Mouse (Mus musculus) stomach, embryonic 14.5 days (tissue): Measurements from ENCODE around the gene Srd5a1. TPM values are rescaled to one million over a fixed set of nuclear protein-coding genes. Genes with fewer than 3 reads are reported as not detected.
A peak's percentile ranks its signal among the peaks of the same experiment; 100 is the strongest.

Experiments used
- ATAC-seq: fragments of 200-750 bp; cut with Nextera tagmentation; 2 replicates; pipeline ENCODE4 v1.8.0; 2017; ENCODE audit warnings: low read depth, moderate TSS enrichment; ENCODE audit not compliant: insufficient number of reproducible peaks, insufficient read depth, low FRiP score
- H3K27ac ChIP-seq: fragments of 300-500 bp; sonication (generic); 2 replicates; pipeline ENCODE4 v1.5.1; 2014; ENCODE audit warnings: mild to moderate bottlenecking, low read length, moderate library complexity, mixed read lengths
- H3K27me3 ChIP-seq: fragments of 300-500 bp; sonication (generic); 2 replicates; pipeline ENCODE4 v1.6.1; 2014; ENCODE audit warnings: low read length, control low read depth, mixed read lengths; ENCODE audit not compliant: control insufficient read depth, insufficient read depth
- H3K36me3 ChIP-seq: fragments of 300-500 bp; sonication (generic); 2 replicates; pipeline ENCODE4 v1.6.1; 2014; ENCODE audit warnings: mild to moderate bottlenecking, control low read depth, low read length, moderate library complexity, mixed read lengths; ENCODE audit not compliant: control insufficient read depth, insufficient read depth
- H3K4me1 ChIP-seq: fragments of 300-500 bp; sonication (generic); 2 replicates; pipeline ENCODE4 v1.6.1; 2014; ENCODE audit warnings: low read length, control low read depth, mixed read lengths; ENCODE audit not compliant: control insufficient read depth, insufficient read depth
- H3K4me2 ChIP-seq: fragments of 300-500 bp; sonication (generic); replicated peaks from 2 replicates; pipeline ENCODE4 v1.6.1; 2014; ENCODE audit warnings: low read depth, low read length, control low read depth
- H3K4me3 ChIP-seq: fragments of 300-500 bp; sonication (generic); 2 replicates; pipeline ENCODE4 v1.5.1; 2014; ENCODE audit warnings: low read depth, low read length, control low read depth
- H3K9ac ChIP-seq: fragments of 300-500 bp; sonication (generic); replicated peaks from 2 replicates; pipeline ENCODE4 v1.6.1; 2014; ENCODE audit warnings: low read depth, mild to moderate bottlenecking, control low read depth, low read length, moderate library complexity, mixed read lengths
- H3K9me3 ChIP-seq: fragments of 300-500 bp; sonication (generic); 2 replicates; pipeline ENCODE4 v1.6.1; 2016; ENCODE audit warnings: low read depth, low read length, control low read depth; ENCODE audit not compliant: control insufficient read depth
- WGBS: fragments of 180-500 bp; shearing (Covaris S2); extraction: QIAGEN DNeasy Blood & Tissue Kit; methylation state at CpG from one replicate; pipeline ENCODE4 v1.1.7; 2014; 5-methylcytosine and 5-hydroxymethylcytosine counted together
- polyA plus RNA-seq: library from polyadenylated mRNA; unstranded; fragments of >200 nt; fragmentation: Nextera tagmentation; extraction: Ambion mirVana; gene quantifications from 2 replicates; pipeline ENCODE4 v1.2.1, GENCODE M21; 2014

The Srd5a1 gene
- polyA plus RNA-seq, 1 experiment from 2014 or later, result 35.3 TPM

DNA sequence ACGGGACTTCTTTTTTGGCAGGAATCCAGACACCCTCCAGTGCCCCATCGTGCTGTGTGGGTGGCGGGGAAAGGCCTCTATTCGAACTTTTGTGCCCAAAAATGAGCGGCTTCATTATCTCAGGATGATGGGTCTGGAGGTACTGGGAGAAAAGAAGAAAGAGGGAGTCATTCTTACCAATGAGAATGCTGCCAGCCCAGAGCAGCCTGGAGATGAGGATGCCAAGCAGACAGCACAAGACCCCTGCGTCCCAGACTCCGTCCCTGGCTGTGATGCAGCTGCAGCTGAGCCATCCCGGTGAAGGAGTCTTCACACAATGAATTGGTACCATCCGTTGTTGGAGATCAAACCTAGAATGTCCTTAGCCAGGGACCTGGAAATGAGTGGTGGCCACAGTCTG is 22.3 kb upstream of the Srd5a1 start:
- Histone ChIP-seq H3K4me1 (no peaks in the 10 kb centered on the region), H3K27ac (no peak overlapping the region), H3K9me3 (no peaks in the 10 kb centered on the region), H3K4me3 (no peak overlapping the region), H3K36me3 (peaks cover 74% of the 10 kb centered on the region), H3K27me3 (no peaks in the 10 kb centered on the region), H3K9ac (no peak overlapping the region), H3K4me2 (no peak overlapping the region)
- ATAC-seq, result no peak
- 93% methylated on average over 9 of the region's 9 CpGs for WGBS

- peaks cover 89% of the 10 kb centered on the region for H3K36me3 ChIP-seq
- H3K9ac ChIP-seq, result no peak overlapping the region
- no peaks in the 10 kb centered on the region for H3K4me1 ChIP-seq
- 85% methylated on average over 4 of the region's 4 CpGs for WGBS
- H3K9me3 ChIP-seq, result no peaks in the 10 kb centered on the region
- no peak overlapping the region for H3K4me2 ChIP-seq
- ATAC-seq, result no peak
- no peak overlapping the region for H3K4me3 ChIP-seq
- H3K27me3 ChIP-seq, result no peaks in the 10 kb centered on the region
- no peak overlapping the region for H3K27ac ChIP-seq
Observed at GRCm38 (mm10) chr13:69631659-69632058, 20.4 kb upstream of the Srd5a1 start.

DNA sequence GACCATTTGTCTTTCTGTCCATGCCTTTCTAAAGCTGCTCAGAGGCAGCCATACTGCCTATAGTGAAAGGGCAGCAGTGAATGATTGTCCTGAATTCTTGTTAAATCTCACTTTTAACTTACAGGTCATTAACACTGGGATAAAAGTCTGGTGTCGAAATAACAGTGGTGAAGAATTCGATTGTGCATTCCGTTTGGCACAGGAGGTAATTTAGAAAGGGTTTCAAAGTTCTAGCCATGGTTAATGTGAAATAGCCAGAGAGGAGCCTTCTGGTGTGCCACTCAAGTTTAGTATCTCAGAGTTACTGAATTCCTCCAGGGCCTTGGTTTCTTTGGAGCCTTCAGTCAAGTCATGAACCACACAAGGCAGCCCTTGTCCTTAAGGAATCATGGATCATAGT is 19.9 kb upstream of the Srd5a1 start:
- H3K4me2 ChIP-seq, result no peak overlapping the region
- WGBS, result 91% methylated on average over 3 of the region's 3 CpGs
- H3K36me3 ChIP-seq, result peaks cover 93% of the 10 kb centered on the region
- H3K4me1 ChIP-seq, result no peaks in the 10 kb centered on the region
- no peaks in the 10 kb centered on the region for H3K9me3 ChIP-seq
- H3K4me3 ChIP-seq, result no peak overlapping the region
- H3K9ac ChIP-seq, result no peak overlapping the region
- H3K27me3 ChIP-seq, result no peaks in the 10 kb centered on the region
- H3K27ac ChIP-seq, result no peak overlapping the region
- ATAC-seq, result no peak

DNA sequence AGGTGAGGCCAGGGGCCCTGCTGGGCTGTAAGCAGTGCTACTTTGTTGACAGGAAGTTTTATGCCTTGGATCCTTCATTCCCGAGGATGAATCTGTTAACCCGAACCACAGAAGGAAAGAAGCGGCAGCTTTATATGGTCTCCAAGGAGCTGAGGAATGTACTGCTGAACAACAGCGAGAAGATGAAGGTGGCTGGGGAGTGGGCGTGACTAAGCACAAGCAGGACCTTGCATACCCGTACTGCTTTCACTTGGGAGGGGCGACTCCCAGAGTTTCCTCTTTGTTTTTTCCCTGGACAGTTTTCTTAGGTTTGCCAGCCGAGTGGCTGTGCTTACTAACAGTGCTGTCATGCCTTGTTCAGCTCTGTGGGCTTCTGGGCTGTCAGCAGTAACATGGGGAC is 19.3 kb upstream of the Srd5a1 start:
- no peak overlapping the region for H3K4me3 ChIP-seq
- H3K27ac ChIP-seq, result no peak overlapping the region
- H3K36me3 ChIP-seq, result peaks cover 96% of the 10 kb centered on the region
- H3K4me1 ChIP-seq, result no peaks in the 10 kb centered on the region
- H3K9me3 ChIP-seq, result no peaks in the 10 kb centered on the region
- ATAC-seq, result no peak
- WGBS, result 74% methylated on average over 8 of the region's 8 CpGs
- no peaks in the 10 kb centered on the region for H3K27me3 ChIP-seq
- no peak overlapping the region for H3K9ac ChIP-seq
- H3K4me2 ChIP-seq, result no peak overlapping the region

GRCm38 (mm10) chr13:69627941-69628340 is 16.7 kb upstream of the Srd5a1 start:
- no peak for ATAC-seq
- 98% methylated on average over 3 of the region's 3 CpGs for WGBS
- Histone ChIP-seq H3K4me3 (no peak overlapping the region), H3K9me3 (no peaks in the 10 kb centered on the region), H3K4me1 (no peaks in the 10 kb centered on the region), H3K9ac (no peak overlapping the region), H3K36me3 (peaks cover 92% of the 10 kb centered on the region), H3K27ac (no peak overlapping the region), H3K27me3 (no peaks in the 10 kb centered on the region), H3K4me2 (no peak overlapping the region)

- no peak overlapping the region for H3K9ac ChIP-seq
- no peak overlapping the region for H3K27ac ChIP-seq
- no peak overlapping the region for H3K4me3 ChIP-seq
- H3K36me3 ChIP-seq, result peaks cover 80% of the 10 kb centered on the region
- H3K4me1 ChIP-seq, result no peaks in the 10 kb centered on the region
- no peak for ATAC-seq
- 92% methylated on average over 3 of the region's 3 CpGs for WGBS
- H3K9me3 ChIP-seq, result no peaks in the 10 kb centered on the region
- H3K27me3 ChIP-seq, result no peaks in the 10 kb centered on the region
- no peak overlapping the region for H3K4me2 ChIP-seq
Observed at GRCm38 (mm10) chr13:69624510-69624909, 13.3 kb upstream of the Srd5a1 start.

GRCm38 (mm10) chr13:69623843-69624242 is 12.6 kb upstream of the Srd5a1 start:
- H3K9me3 ChIP-seq, result no peaks in the 10 kb centered on the region
- 82% methylated on average over 5 of the region's 5 CpGs for WGBS
- ATAC-seq, result no peak
- peaks cover 80% of the 10 kb centered on the region for H3K36me3 ChIP-seq
- no peak overlapping the region for H3K27ac ChIP-seq
- no peaks in the 10 kb centered on the region for H3K4me1 ChIP-seq
- H3K4me2 ChIP-seq, result no peak overlapping the region
- H3K9ac ChIP-seq, result no peak overlapping the region
- no peaks in the 10 kb centered on the region for H3K27me3 ChIP-seq
- H3K4me3 ChIP-seq, result no peak overlapping the region

GRCm38 (mm10) chr13:69616716-69617115 is 5.5 kb upstream of the Srd5a1 start:
- no peaks in the 10 kb centered on the region for H3K9me3 ChIP-seq
- H3K9ac ChIP-seq, result no peak overlapping the region
- H3K4me3 ChIP-seq, result no peak overlapping the region
- peaks cover 5% of the 10 kb centered on the region; the same call in 1 of the 2 replicates for H3K4me1 ChIP-seq
- no peaks in the 10 kb centered on the region for H3K27me3 ChIP-seq
- H3K36me3 ChIP-seq, result peaks cover 72% of the 10 kb centered on the region
- no peak overlapping the region for H3K4me2 ChIP-seq
- 83% methylated on average over 6 of the region's 6 CpGs for WGBS
- no peak overlapping the region for H3K27ac ChIP-seq
- ATAC-seq, result no peak

DNA sequence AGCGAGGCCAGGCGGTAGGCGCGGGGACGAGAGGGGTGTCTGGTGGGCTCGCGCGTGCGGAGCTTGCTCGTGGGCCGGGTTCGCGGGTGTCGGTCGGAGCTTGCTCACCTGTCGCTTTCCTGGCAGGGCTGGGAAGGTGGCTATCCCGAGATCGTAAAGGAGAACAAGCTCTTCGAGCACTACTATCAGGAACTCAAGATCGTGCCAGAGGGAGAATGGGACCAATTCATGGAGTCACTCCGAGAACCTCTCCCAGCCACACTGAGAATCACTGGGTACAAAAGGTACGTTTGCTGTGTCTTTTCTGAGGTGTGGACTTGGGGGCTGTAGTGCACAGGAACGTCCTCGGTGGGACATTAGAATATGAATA is 918 bp upstream of the Srd5a1 start:
- Histone ChIP-seq H3K27ac (no peak overlapping the region), H3K4me1 (peaks cover 5% of the 10 kb centered on the region; the same call in 1 of the 2 replicates), H3K4me3 (peak overlapping the region; percentile 97), H3K9me3 (no peaks in the 10 kb centered on the region), H3K36me3 (peaks cover 34% of the 10 kb centered on the region), H3K9ac (peak overlapping the region; percentile 69), H3K4me2 (peak overlapping the region; percentile 72), H3K27me3 (no peaks in the 10 kb centered on the region)
- ATAC-seq, result no peak
- under 1% methylated on average over 24 of the region's 24 CpGs for WGBS
